Mouse (Mus musculus) spleen, embryonic (tissue): ENCODE data around the gene Lemd1.

Experiments used
- CTCF ChIA-PET: fragments of 350-600 bp; sonication (Branson Sonifier 250); formaldehyde crosslinking; loops from one replicate; lab custom pipeline; 2022; lab: Charles Lee

Gene Lemd1

GRCm38 (mm10) chr1:132164780-132165518, 26.3 kb upstream of the Lemd1 start:
- CTCF ChIA-PET: interaction anchor here (0.7 kb wide), 1 partner anchor 29 kb away, joined by 4 read pairs; no protein-coding TSS in a partner anchor

GRCm38 (mm10) chr1:132165859-132166258, 25.4 kb upstream of the Lemd1 start:
- CTCF ChIA-PET: no interaction called here

- CTCF ChIA-PET: no interaction called here
Measured at GRCm38 (mm10) chr1:132168115-132168767, 23.0 kb upstream of the Lemd1 start.

- CTCF ChIA-PET: no interaction called here
Measured at GRCm38 (mm10) chr1:132170698-132171097, 20.5 kb upstream of the Lemd1 start.

GRCm38 (mm10) chr1:132171619-132172018, 19.6 kb upstream of the Lemd1 start:
- CTCF ChIA-PET: no interaction called here

- CTCF ChIA-PET: no interaction called here
Measured at GRCm38 (mm10) chr1:132186303-132186702, 4.9 kb upstream of the Lemd1 start.

- CTCF ChIA-PET: interaction anchor here (0.6 kb wide), 1 partner anchor 13 kb away, joined by 3 read pairs; no protein-coding TSS in a partner anchor
Measured at GRCm38 (mm10) chr1:132188442-132189066, 2.7 kb upstream of the Lemd1 start.

- CTCF ChIA-PET: no interaction called here
Measured at GRCm38 (mm10) chr1:132189231-132189630, 2.0 kb upstream of the Lemd1 start.

GRCm38 (mm10) chr1:132190040-132190513, 1.2 kb upstream of the Lemd1 start:
- CTCF ChIA-PET: no interaction called here

GRCm38 (mm10) chr1:132190621-132191092, 574 bp upstream of the Lemd1 start:
- CTCF ChIA-PET: no interaction called here

- CTCF ChIA-PET: no interaction called here
Measured at GRCm38 (mm10) chr1:132191786-132192680, 802 bp downstream of the Lemd1 start.

GRCm38 (mm10) chr1:132193806-132194205, 2.6 kb downstream of the Lemd1 start:
- CTCF ChIA-PET: no interaction called here

- CTCF ChIA-PET: no interaction called here
Measured at GRCm38 (mm10) chr1:132194624-132195023, 3.4 kb downstream of the Lemd1 start.

- CTCF ChIA-PET: no interaction called here
Measured at GRCm38 (mm10) chr1:132195100-132195499, 3.9 kb downstream of the Lemd1 start.

GRCm38 (mm10) chr1:132195681-132196080, 4.5 kb downstream of the Lemd1 start:
- CTCF ChIA-PET: interaction anchor here (0.6 kb wide), 1 partner anchor 170 kb away, joined by 4 read pairs; no protein-coding TSS in a partner anchor

- CTCF ChIA-PET: interaction anchor here (0.6 kb wide), 1 partner anchor 170 kb away, joined by 4 read pairs; no protein-coding TSS in a partner anchor
Measured at GRCm38 (mm10) chr1:132196337-132196736, 5.1 kb downstream of the Lemd1 start.

- CTCF ChIA-PET: no interaction called here
Measured at GRCm38 (mm10) chr1:132197666-132198065, 6.4 kb downstream of the Lemd1 start.

- CTCF ChIA-PET: no interaction called here
Measured at GRCm38 (mm10) chr1:132198401-132199071, 7.3 kb downstream of the Lemd1 start.

GRCm38 (mm10) chr1:132199244-132199643, 8.0 kb downstream of the Lemd1 start:
- CTCF ChIA-PET: no interaction called here

- CTCF ChIA-PET: no interaction called here
Measured at GRCm38 (mm10) chr1:132199934-132200333, 8.7 kb downstream of the Lemd1 start.
